Mouse (Mus musculus) cerebellum, adult 2 months (tissue): ENCODE results near the gene Wdr45b. TPM values are rescaled to one million over a fixed set of nuclear protein-coding genes. Genes with fewer than 3 reads are reported as not detected.
"Not testable (repeated sequence)": the region's sequence is repeated elsewhere in the genome, so short reads cannot be mapped to it uniquely, and the experiment has no call there.

Experiments
- DNase-seq, 2 experiments: peaks; one replicate each; pipeline ENCODE4 v3.0.0; 2021
- H3K27ac ChIP-seq: fragments of 200-500 bp; 2 replicates; pipeline ENCODE4 v1.5.1; 2012; ENCODE audit warnings: low read length, control low read depth, inconsistent platforms; ENCODE audit not compliant: insufficient read depth
- H3K27me3 ChIP-seq: fragments of 200-500 bp; 2 replicates; pipeline ENCODE4 v1.6.1; 2012; ENCODE audit warnings: inconsistent platforms, mild to moderate bottlenecking, low read length, moderate library complexity; ENCODE audit not compliant: control insufficient read depth, insufficient read depth
- H3K4me1 ChIP-seq: fragments of 200-500 bp; 2 replicates; pipeline ENCODE4 v1.6.1; 2011; ENCODE audit warnings: low read length; ENCODE audit not compliant: control insufficient read depth, insufficient read depth
- H3K4me3 ChIP-seq: fragments of 200-500 bp; replicated peaks from 2 replicates; pipeline ENCODE3; 2011; ENCODE audit warnings: mild to moderate bottlenecking, low read depth, low read length, control low read depth; ENCODE audit not compliant: insufficient read depth
- CTCF ChIP-seq: fragments of 200-500 bp; IDR thresholded peaks from 2 replicates; pipeline ENCODE4 v1.5.1; 2011; ENCODE audit warnings: low read depth, mild to moderate bottlenecking, control low read depth, low read length, moderate library complexity, borderline replicate concordance; ENCODE audit not compliant: insufficient read depth
- POLR2A ChIP-seq: fragments of 200-500 bp; IDR thresholded peaks from 2 replicates; pipeline ENCODE4 v1.6.1; 2011; ENCODE audit warnings: low read length, control low read depth, borderline replicate concordance; ENCODE audit not compliant: insufficient read depth
- WGBS: fragments of 180-500 bp; shearing (Covaris S2); methylation state at CpG from one replicate; pipeline ENCODE4 v1.1.7; 2018; 5-methylcytosine and 5-hydroxymethylcytosine counted together
- polyA plus RNA-seq: library from polyadenylated mRNA; depleted of rRNA; stranded (reverse); fragments of >200 nt; gene quantifications from 2 replicates; pipeline ENCODE4 v1.2.3, GENCODE M21; 2012

The Wdr45b gene
- polyA plus RNA-seq, 1 experiment, result 66.3 TPM

- TF ChIP-seq CTCF, result no peak
- no peak for TF ChIP-seq POLR2A
- Histone ChIP-seq H3K27me3 (no peaks in the 10 kb centered on the region), H3K4me3 (no peak overlapping the region), H3K4me1 (no peaks in the 10 kb centered on the region), H3K27ac (no peak overlapping the region)
- no peak for DNase-seq
- 5% methylated on average over 2 of the region's 2 CpGs for WGBS
Measured at GRCm38 (mm10) chr11:121347036-121347435, 7.2 kb downstream of the Wdr45b start.

- not testable (repeated sequence) for H3K27ac ChIP-seq, H3K27me3 ChIP-seq, H3K4me3 ChIP-seq, H3K4me1 ChIP-seq, DNase-seq
- WGBS, result 75% methylated on average over 1 of the region's 1 CpGs
Measured at GRCm38 (mm10) chr11:121342423-121342822, 11.8 kb downstream of the Wdr45b start.

GRCm38 (mm10) chr11:121340287-121340686 lies 14.0 kb downstream of the Wdr45b start:
- DNase-seq, result no peak
- 95% methylated on average over 1 of the region's 1 CpGs for whole genome bisulfite sequencing
- Histone ChIP-seq H3K27ac (no peak overlapping the region), H3K27me3 (no peaks in the 10 kb centered on the region), H3K4me1 (no peaks in the 10 kb centered on the region), H3K4me3 (no peak overlapping the region)
- TF ChIP-seq CTCF (no peak), POLR2A (no peak)

GRCm38 (mm10) chr11:121339647-121340046 lies 14.6 kb downstream of the Wdr45b start:
- Histone ChIP-seq H3K27me3 (no peaks in the 10 kb centered on the region), H3K4me1 (no peaks in the 10 kb centered on the region), H3K4me3 (no peak overlapping the region), H3K27ac (no peak overlapping the region)
- WGBS, result 92% methylated on average over 1 of the region's 1 CpGs
- no peak for TF ChIP-seq CTCF
- no peak for DNase-seq

GRCm38 (mm10) chr11:121331641-121332040 lies 22.6 kb downstream of the Wdr45b start:
- DNase-seq, result no peak
- Histone ChIP-seq H3K4me1 (peaks cover 13% of the 10 kb centered on the region), H3K4me3 (no peak overlapping the region), H3K27me3 (no peaks in the 10 kb centered on the region), H3K27ac (no peak overlapping the region)
- WGBS, result 87% methylated on average over 3 of the region's 3 CpGs
- TF ChIP-seq POLR2A (no peak), CTCF (no peak)

- Histone ChIP-seq H3K27me3 (no peaks in the 10 kb centered on the region), H3K4me3 (no peak overlapping the region), H3K27ac (no peak overlapping the region), H3K4me1 (peaks cover 13% of the 10 kb centered on the region)
- TF ChIP-seq CTCF (no peak), POLR2A (no peak)
- peak in 1 of 2 experiments; percentile 16 for DNase-seq
Measured at GRCm38 (mm10) chr11:121328619-121329018, 25.6 kb downstream of the Wdr45b start.

GRCm38 (mm10) chr11:121328206-121328605 lies 26.0 kb downstream of the Wdr45b start:
- Histone ChIP-seq H3K4me1 (peaks cover 13% of the 10 kb centered on the region), H3K4me3 (no peak overlapping the region), H3K27ac (no peak overlapping the region), H3K27me3 (no peaks in the 10 kb centered on the region)
- DNase-seq, result peak in 1 of 2 experiments; percentile 47
- WGBS, result 85% methylated on average over 9 of the region's 9 CpGs
- TF ChIP-seq CTCF (no peak), POLR2A (no peak)

GRCm38 (mm10) chr11:121326681-121327080 lies 27.6 kb downstream of the Wdr45b start:
- peaks cover 13% of the 10 kb centered on the region for H3K4me1 ChIP-seq
- no peak for DNase-seq
- no peak for TF ChIP-seq POLR2A
- no peak for TF ChIP-seq CTCF
- H3K27ac ChIP-seq, result no peak overlapping the region
- H3K27me3 ChIP-seq, result no peaks in the 10 kb centered on the region
- WGBS, result 95% methylated on average over 5 of the region's 5 CpGs
- no peak overlapping the region for H3K4me3 ChIP-seq

GRCm38 (mm10) chr11:121326034-121326433 lies 28.2 kb downstream of the Wdr45b start:
- H3K27ac ChIP-seq, result no peak overlapping the region
- no peak overlapping the region for H3K4me3 ChIP-seq
- no peaks in the 10 kb centered on the region for H3K27me3 ChIP-seq
- no peak for DNase-seq
- no peak for TF ChIP-seq CTCF
- no peak for TF ChIP-seq POLR2A
- 87% methylated on average over 1 of the region's 1 CpGs for WGBS
- peaks cover 13% of the 10 kb centered on the region for H3K4me1 ChIP-seq

- not testable (repeated sequence) for H3K4me1 ChIP-seq, H3K27me3 ChIP-seq, H3K27ac ChIP-seq, DNase-seq, H3K4me3 ChIP-seq
- WGBS, result 95% methylated on average over 6 of the region's 6 CpGs
Measured at GRCm38 (mm10) chr11:121307712-121308111, 46.5 kb downstream of the Wdr45b start.
